Mouse (Mus musculus) testis, postnatal 14 days (tissue): Measurements from ENCODE around the gene Mgat5.

Experiments
- DNase-seq: peaks from one replicate; pipeline ENCODE4 v3.0.0; 2021; ENCODE audit warnings: low spot score

Gene Mgat5

GRCm38 (mm10) chr1:127307361-127307760 is 102.5 kb downstream of the Mgat5 start:
- no peak for DNase-seq

- no peak for DNase-seq
Observed at GRCm38 (mm10) chr1:127308207-127308725, 103.5 kb downstream of the Mgat5 start.

- DNase-seq, result no peak
Observed at GRCm38 (mm10) chr1:127308989-127309701, 104.3 kb downstream of the Mgat5 start.

GRCm38 (mm10) chr1:127310011-127310410 is 105.2 kb downstream of the Mgat5 start:
- DNase-seq, result no peak

GRCm38 (mm10) chr1:127310703-127311102 is 105.9 kb downstream of the Mgat5 start:
- no peak for DNase-seq

GRCm38 (mm10) chr1:127313652-127314350 is 109.0 kb downstream of the Mgat5 start:
- peak; percentile 68 for DNase-seq

GRCm38 (mm10) chr1:127315763-127316627 is 111.2 kb downstream of the Mgat5 start:
- DNase-seq, result no peak

- no peak for DNase-seq
Observed at GRCm38 (mm10) chr1:127316651-127317050, 111.8 kb downstream of the Mgat5 start.

- no peak for DNase-seq
Observed at GRCm38 (mm10) chr1:127317541-127317940, 112.7 kb downstream of the Mgat5 start.

- no peak for DNase-seq
Observed at GRCm38 (mm10) chr1:127318486-127318885, 113.7 kb downstream of the Mgat5 start.

- DNase-seq, result peak; percentile 77
Observed at GRCm38 (mm10) chr1:127319768-127320167, 115.0 kb downstream of the Mgat5 start.

GRCm38 (mm10) chr1:127320956-127321355 is 116.1 kb downstream of the Mgat5 start:
- DNase-seq, result peak; percentile 44

GRCm38 (mm10) chr1:127321638-127322037 is 116.8 kb downstream of the Mgat5 start:
- DNase-seq, result peak; percentile 21

GRCm38 (mm10) chr1:127322169-127322805 is 117.5 kb downstream of the Mgat5 start:
- no peak for DNase-seq

GRCm38 (mm10) chr1:127325601-127326198 is 120.9 kb downstream of the Mgat5 start:
- no peak for DNase-seq

- no peak for DNase-seq
Observed at GRCm38 (mm10) chr1:127327773-127328172, 123.0 kb downstream of the Mgat5 start.

GRCm38 (mm10) chr1:127328354-127328875 is 123.6 kb downstream of the Mgat5 start:
- no peak for DNase-seq

GRCm38 (mm10) chr1:127329810-127330209 is 125.0 kb downstream of the Mgat5 start:
- no peak for DNase-seq

GRCm38 (mm10) chr1:127337740-127338139 is 132.9 kb downstream of the Mgat5 start:
- DNase-seq, result no peak

- no peak for DNase-seq
Observed at GRCm38 (mm10) chr1:127338833-127339487, 134.1 kb downstream of the Mgat5 start.

GRCm38 (mm10) chr1:127340296-127340695 is 135.5 kb downstream of the Mgat5 start:
- DNase-seq, result no peak
